Mouse (Mus musculus): ENCODE results near the gene Hist2h4.
"Not testable (repeated sequence)": the region's sequence is repeated elsewhere in the genome, so short reads cannot be mapped to it uniquely, and the experiment has no call there.

Gene Hist2h4

GRCm38 (mm10) chr3:96262979-96263550 is at the start of gene Hist2h4:
Hist2h4 (minus strand) TSS chr3:96263311.
- DNase-seq, result peak; percentile 91

- peak; percentile 16 for DNase-seq
Observed at GRCm38 (mm10) chr3:96312341-96313098, 49.4 kb upstream of the Hist2h4 start.

- DNase-seq, result no peak
Observed at GRCm38 (mm10) chr3:96309441-96309840, 46.3 kb upstream of the Hist2h4 start.

DNA sequence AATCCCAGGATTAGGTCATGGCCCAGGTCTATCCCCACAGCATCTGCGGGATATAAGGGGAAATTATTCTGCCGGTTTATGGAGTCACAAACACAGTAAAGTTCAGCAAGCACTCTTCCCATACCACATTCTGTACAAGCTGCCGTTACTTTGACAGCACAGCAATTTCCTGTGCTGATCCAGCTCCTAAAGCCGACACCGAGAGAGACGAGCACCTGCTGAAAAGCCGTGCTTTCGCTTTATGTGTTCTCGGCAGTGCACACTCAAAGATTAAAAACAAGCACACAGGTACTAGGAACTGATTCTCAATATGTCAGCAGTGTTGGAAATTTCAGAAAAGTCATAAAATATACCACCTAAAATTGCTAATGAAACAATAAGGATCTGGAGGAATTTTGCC is 43.4 kb upstream of the Hist2h4 start:
- no peak for DNase-seq

DNA sequence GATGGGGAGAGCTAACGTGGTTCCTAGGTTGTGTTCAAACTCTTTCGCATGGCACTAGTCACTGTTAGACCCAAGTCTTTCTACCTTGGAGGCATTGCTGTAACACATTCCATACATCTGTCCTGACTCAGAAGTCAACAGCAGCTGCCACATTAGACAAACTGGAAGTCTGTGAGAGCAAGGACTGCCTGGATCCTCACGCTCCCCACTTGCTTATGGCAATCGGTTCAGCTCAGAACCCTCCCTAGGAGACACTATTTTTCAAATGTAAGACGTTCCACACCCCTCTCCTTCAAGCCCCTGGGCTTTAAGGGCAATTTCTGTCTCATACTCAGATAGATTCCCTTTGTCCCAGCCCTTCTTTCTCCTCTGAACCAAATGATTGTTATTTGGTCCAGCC is 39.0 kb upstream of the Hist2h4 start:
- DNase-seq, result no peak

- no peak for DNase-seq
Observed at GRCm38 (mm10) chr3:96300706-96301529, 37.8 kb upstream of the Hist2h4 start.

DNA sequence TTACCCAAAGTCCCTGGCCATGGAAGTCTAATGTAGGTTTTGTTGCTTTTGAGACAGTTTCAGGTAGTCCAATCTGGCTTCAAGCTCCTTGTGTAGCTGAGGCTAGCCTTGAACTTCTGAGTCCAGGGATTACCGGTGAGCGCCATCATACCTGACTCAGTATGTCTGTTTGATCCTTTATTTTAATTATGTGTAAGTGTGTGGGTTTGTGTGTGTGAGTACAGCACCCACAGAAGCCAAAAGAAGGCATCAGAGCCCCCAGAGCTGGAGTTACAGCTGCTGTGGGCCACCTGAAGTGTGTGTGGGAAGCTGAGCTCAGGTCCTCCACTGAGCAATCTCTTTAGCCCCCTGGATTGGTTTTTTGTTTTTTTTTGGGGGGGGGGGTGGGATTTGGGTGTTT is 36.5 kb upstream of the Hist2h4 start:
- DNase-seq, result no peak

- no peak for DNase-seq
Observed at GRCm38 (mm10) chr3:96298360-96298759, 35.2 kb upstream of the Hist2h4 start.

GRCm38 (mm10) chr3:96293787-96294186 is 30.7 kb upstream of the Hist2h4 start, which contains the start of gene Fcgr1:
Fcgr1 (minus strand) TSS chr3:96293969.
- DNase-seq, result no peak

GRCm38 (mm10) chr3:96293368-96293767 is 30.3 kb upstream of the Hist2h4 start:
- no peak for DNase-seq

GRCm38 (mm10) chr3:96292641-96293040 is 29.5 kb upstream of the Hist2h4 start:
- no peak for DNase-seq

DNA sequence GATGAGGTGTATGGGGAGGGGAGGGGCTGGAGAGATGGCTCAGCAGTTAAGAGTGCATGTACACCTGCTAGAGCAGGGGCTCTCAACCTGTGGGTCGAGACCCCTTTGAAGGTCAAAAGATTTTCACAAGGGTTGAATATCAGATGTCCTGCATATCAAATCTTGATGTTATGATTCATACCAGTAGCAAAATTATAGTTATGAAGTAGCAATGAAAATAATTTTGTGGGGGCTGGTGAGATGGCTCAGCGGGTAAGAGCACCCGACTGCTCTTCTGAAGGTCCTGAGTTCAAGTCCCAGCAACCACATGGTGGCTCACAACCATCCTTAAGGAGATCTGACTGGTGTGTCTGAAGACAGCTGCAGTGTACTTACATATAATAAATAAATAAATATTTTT is 27.6 kb upstream of the Hist2h4 start:
- not testable (repeated sequence) for DNase-seq

GRCm38 (mm10) chr3:96289201-96289600 is 26.1 kb upstream of the Hist2h4 start:
- DNase-seq, result no peak

DNA sequence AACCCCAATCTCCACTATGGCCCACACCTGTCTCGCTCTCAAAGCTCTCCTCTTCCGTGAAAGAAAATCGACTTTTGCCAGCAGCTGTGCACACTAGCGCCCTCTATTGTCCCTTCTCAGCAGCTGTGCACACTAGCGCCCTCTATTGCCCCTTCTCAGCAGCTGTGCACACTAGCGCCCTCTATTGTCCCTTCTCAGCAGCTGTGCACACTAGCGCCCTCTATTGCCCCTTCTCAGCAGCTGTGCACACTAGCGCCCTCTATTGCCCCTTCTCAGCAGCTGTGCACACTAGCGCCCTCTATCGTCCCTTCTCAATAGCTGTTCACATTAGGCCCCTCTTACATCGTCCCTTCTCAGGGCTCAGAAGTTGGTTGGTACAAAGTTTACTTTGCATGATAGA is 24.2 kb upstream of the Hist2h4 start:
- DNase-seq, result not testable (repeated sequence)

- peak; percentile 32 for DNase-seq
Observed at GRCm38 (mm10) chr3:96284457-96284856, 21.3 kb upstream of the Hist2h4 start.

GRCm38 (mm10) chr3:96280660-96281059 is 17.5 kb upstream of the Hist2h4 start:
- DNase-seq, result no peak

DNA sequence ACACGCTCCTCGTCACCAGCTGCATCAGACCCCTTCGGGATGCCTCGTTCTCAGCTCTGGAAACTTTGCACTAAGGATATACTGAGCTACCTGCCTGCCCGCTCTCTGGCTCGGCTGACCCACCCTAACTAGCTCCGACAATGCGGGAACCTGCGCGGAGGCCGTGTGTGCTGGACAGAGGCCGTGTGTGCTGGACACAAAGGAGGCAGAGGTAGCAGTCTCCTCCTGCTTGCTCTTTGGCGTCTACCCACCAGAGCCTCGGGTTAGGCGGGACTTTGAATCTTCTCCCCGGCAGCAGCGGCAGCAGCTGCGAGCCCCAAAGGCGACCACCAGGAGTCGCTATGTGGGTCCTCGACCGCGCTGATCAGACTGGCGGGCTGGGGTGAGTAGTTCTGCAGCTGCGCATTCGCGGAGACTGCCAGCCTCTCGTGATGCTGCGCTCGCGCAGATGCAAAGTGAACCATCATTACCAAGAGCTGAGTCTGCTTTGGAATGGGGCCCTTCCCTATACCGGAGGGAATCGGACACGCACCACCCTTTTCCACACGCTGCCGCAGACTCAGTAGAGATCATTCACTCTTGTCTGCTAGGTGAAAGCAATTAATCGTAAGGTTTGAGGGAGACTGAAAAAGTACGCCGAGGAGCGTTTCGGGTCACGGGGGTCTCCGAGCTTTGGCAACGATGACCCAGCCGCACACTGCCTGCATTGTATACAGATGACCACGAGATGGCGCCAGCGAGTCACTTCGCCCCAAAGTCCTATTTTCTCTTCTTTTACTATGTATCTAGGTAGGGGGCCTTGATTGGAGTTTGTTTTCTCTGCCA is 14.9 kb upstream of the Hist2h4 start:
- DNase-seq, result peak; percentile 91

DNA sequence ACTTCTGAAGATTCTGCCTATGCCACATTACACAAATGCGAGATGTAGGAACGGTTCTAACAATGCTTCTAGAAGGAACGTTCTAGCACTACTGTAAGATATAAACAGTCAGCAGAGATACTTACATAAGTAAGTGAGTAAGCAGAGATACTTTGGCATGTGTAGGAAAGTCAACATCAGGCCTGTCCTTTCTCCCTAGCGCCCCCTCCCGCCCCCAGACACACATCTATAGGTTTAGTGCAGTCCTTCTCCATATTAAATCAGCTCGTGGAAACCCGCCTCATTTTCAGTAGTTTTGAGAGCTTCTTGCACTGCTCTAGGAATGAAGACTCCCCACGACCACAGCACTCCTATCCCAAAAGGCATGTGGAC is 14.3 kb upstream of the Hist2h4 start:
- DNase-seq, result peak; percentile 55

DNA sequence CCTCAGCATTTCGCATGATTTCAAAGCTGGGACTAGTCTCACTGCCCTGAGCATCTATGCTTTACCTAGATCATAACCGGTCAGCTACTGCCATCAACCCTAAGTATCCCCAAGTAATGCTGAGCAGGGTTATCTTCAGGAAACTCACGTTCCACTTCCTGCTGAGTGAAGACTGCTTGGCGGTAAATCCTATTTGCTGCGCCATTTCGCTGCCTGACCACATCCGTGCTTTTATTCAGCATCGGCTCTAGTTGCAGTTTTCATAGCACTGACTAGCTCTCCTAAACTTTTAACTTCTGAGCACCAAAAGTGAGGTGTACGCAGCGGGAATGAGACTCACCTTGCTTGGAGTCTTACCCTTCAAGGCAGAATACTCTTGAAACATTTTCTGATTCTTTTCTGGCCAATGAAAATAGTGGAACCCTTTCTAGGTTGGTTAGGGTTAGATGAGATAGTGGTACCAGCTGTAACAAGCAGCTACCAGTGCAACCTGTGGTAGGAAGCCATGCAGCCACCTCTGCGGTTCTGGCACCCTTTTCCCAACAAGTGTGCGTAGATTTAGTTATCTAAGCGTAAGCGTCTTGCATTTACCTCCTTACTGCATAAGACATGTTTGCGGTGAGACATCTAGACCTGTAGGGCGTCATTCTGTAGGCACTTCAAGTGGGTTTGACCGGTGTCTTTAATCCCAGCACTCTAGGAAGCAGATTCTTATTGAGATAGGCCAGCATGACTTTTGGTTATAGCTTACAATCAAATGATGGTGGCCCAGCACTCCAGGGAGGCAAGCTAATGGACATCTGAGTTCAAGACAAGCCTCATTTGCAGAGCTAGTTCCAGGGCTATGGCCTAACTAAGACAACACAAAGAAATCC is 10.7 kb upstream of the Hist2h4 start:
- DNase-seq, result no peak

- peak; percentile 75 for DNase-seq
Observed at GRCm38 (mm10) chr3:96269511-96270474, 6.7 kb upstream of the Hist2h4 start, which contains the start of gene Hist2h2bb. Hist2h2bb (plus strand) TSS chr3:96269752.

All from right cerebral cortex, postnatal 14 days (tissue).